Mouse (Mus musculus) limb, embryonic 13.5 days (tissue): ENCODE results near the gene Itgb3bp. TPM values are rescaled to one million over a fixed set of nuclear protein-coding genes. Genes with fewer than 3 reads are reported as not detected.

Experiments used
- polyA plus RNA-seq: library from polyadenylated mRNA; unstranded; fragments of >200 nt; fragmentation: Nextera tagmentation; extraction: Ambion mirVana; gene quantifications from 2 replicates; pipeline ENCODE4 v1.2.1, GENCODE M21; 2015

Gene Itgb3bp
- polyA plus RNA-seq, 1 experiment from 2014 or later: 36.1 TPM

Other genes starting within 250 kb of the Itgb3bp start
- 20.5 and 21.9 TPM in 2 replicates for gene Alg6, start 214.1 kb downstream of the Itgb3bp start, polyA plus RNA-seq
- 24.3 and 24.8 TPM in 2 replicates for gene Efcab7, start 100.6 kb downstream of the Itgb3bp start, polyA plus RNA-seq
- 58.9 and 61.5 TPM in 2 replicates for gene Pgm1, start 399 bp downstream of the Itgb3bp start, polyA plus RNA-seq
- 10.4 and 11.8 TPM in 2 replicates for gene Ror1, start 166.0 kb upstream of the Itgb3bp start, polyA plus RNA-seq